Mouse (Mus musculus): Measurements from ENCODE around the gene Cdk18. TPM values are rescaled to one million over a fixed set of nuclear protein-coding genes. Genes with fewer than 3 reads are reported as not detected.

Cdk18 gene
- total RNA-seq, 2 experiments from 2014 or later, result 14.6 TPM

GRCm38 (mm10) chr1:132113098-132113497 lies 26.4 kb downstream of the Cdk18 start:
- DNase-seq, result no peak

- no peak for DNase-seq
Observed at GRCm38 (mm10) chr1:132112426-132112825, 27.1 kb downstream of the Cdk18 start.

GRCm38 (mm10) chr1:132111411-132111810 lies 28.1 kb downstream of the Cdk18 start:
- no peak for DNase-seq

- no peak for DNase-seq
Observed at GRCm38 (mm10) chr1:132109368-132109767, 30.1 kb downstream of the Cdk18 start.

GRCm38 (mm10) chr1:132104353-132104752 lies 35.1 kb downstream of the Cdk18 start:
- DNase-seq, result no peak

GRCm38 (mm10) chr1:132101953-132102697 lies 37.4 kb downstream of the Cdk18 start:
- DNase-seq, result no peak

GRCm38 (mm10) chr1:132099775-132100174 lies 39.7 kb downstream of the Cdk18 start:
- DNase-seq, result no peak

- DNase-seq, result no peak
Observed at GRCm38 (mm10) chr1:132099016-132099415, 40.5 kb downstream of the Cdk18 start.

GRCm38 (mm10) chr1:132098076-132098475 lies 41.4 kb downstream of the Cdk18 start:
- DNase-seq, result no peak

GRCm38 (mm10) chr1:132095356-132096004 lies 44.0 kb downstream of the Cdk18 start:
- DNase-seq, result peak; percentile 32

- no peak for DNase-seq
Observed at GRCm38 (mm10) chr1:132093269-132093668, 46.2 kb downstream of the Cdk18 start.

GRCm38 (mm10) chr1:132090266-132090665 lies 49.2 kb downstream of the Cdk18 start:
- DNase-seq, result no peak

- DNase-seq, result no peak
Observed at GRCm38 (mm10) chr1:132089767-132090166, 49.7 kb downstream of the Cdk18 start.

GRCm38 (mm10) chr1:132088181-132088671 lies 51.3 kb downstream of the Cdk18 start:
- no peak for DNase-seq

- no peak for DNase-seq
Observed at GRCm38 (mm10) chr1:132085181-132086049, 54.1 kb downstream of the Cdk18 start.

- no peak for DNase-seq
Observed at GRCm38 (mm10) chr1:132078413-132078812, 61.1 kb downstream of the Cdk18 start.

- DNase-seq, result no peak
Observed at GRCm38 (mm10) chr1:132075576-132075975, 63.9 kb downstream of the Cdk18 start.

GRCm38 (mm10) chr1:132070659-132071058 lies 68.8 kb downstream of the Cdk18 start:
- no peak for DNase-seq

GRCm38 (mm10) chr1:132069436-132069835 lies 70.0 kb downstream of the Cdk18 start:
- no peak for DNase-seq

- peak; percentile 74 for DNase-seq
Observed at GRCm38 (mm10) chr1:132067261-132068255, 71.9 kb downstream of the Cdk18 start, which contains the start of gene Mfsd4a. Gene Mfsd4a, minus strand, starts transcription at chr1:132068062.

GRCm38 (mm10) chr1:132065475-132066172 lies 73.9 kb downstream of the Cdk18 start:
- DNase-seq, result no peak
